Mouse (Mus musculus) thymus, adult 2 months (tissue): ENCODE measurements around the gene Ncln. TPM values are rescaled to one million over a fixed set of nuclear protein-coding genes. Genes with fewer than 3 reads are reported as not detected.

ENCODE experiments used
- DNase-seq: peaks from one replicate; pipeline ENCODE4 v3.0.0; 2021
- H3K27ac ChIP-seq: fragments of 200-500 bp; 2 replicates; pipeline ENCODE4 v1.5.1; 2012; ENCODE audit warnings: low read length, control low read depth; ENCODE audit not compliant: control insufficient read depth, insufficient read depth
- H3K27me3 ChIP-seq: fragments of 200-500 bp; 2 replicates; pipeline ENCODE4 v1.6.1; 2012; ENCODE audit warnings: mild to moderate bottlenecking, low read length, moderate library complexity, mixed read lengths; ENCODE audit not compliant: control insufficient read depth, insufficient read depth
- H3K36me3 ChIP-seq: fragments of 200-500 bp; 2 replicates; pipeline ENCODE4 v1.6.1; 2012; ENCODE audit warnings: mild to moderate bottlenecking, low read length, moderate library complexity; ENCODE audit not compliant: control insufficient read depth, insufficient read depth
- H3K4me1 ChIP-seq: fragments of 200-500 bp; replicated peaks from 2 replicates; pipeline ENCODE4 v1.6.1; 2012; ENCODE audit warnings: low read length; ENCODE audit not compliant: control insufficient read depth, insufficient read depth
- H3K4me3 ChIP-seq: fragments of 200-500 bp; 2 replicates; pipeline ENCODE4 v1.5.1; 2012; ENCODE audit warnings: mild to moderate bottlenecking, low read length, control low read depth, moderate library complexity; ENCODE audit not compliant: control insufficient read depth, insufficient read depth
- CTCF ChIP-seq: fragments of 200-500 bp; IDR thresholded peaks from 2 replicates; pipeline ENCODE4 v1.5.1; 2012; ENCODE audit warnings: mild to moderate bottlenecking, control low read depth, low read length, moderate library complexity, borderline replicate concordance; ENCODE audit not compliant: control insufficient read depth, poor library complexity, insufficient read depth; ENCODE audit errors: extremely low read depth
- POLR2A ChIP-seq: fragments of 200-500 bp; IDR thresholded peaks from 2 replicates; pipeline ENCODE4 v1.6.1; 2012; ENCODE audit warnings: mild to moderate bottlenecking, low read length, control low read depth, moderate library complexity; ENCODE audit not compliant: control insufficient read depth, poor library complexity, insufficient read depth; ENCODE audit errors: extremely low read depth
- WGBS: fragments of 180-500 bp; shearing (Covaris S2); methylation state at CpG from one replicate; pipeline ENCODE4 v1.1.7; 2018; 5-methylcytosine and 5-hydroxymethylcytosine counted together
- polyA plus RNA-seq: library from polyadenylated mRNA; depleted of rRNA; stranded (reverse); fragments of >200 nt; gene quantifications from 2 replicates; pipeline ENCODE4 v1.2.3, GENCODE M21; 2012

Gene Ncln
- polyA plus RNA-seq, 1 experiment: 337 TPM

DNA sequence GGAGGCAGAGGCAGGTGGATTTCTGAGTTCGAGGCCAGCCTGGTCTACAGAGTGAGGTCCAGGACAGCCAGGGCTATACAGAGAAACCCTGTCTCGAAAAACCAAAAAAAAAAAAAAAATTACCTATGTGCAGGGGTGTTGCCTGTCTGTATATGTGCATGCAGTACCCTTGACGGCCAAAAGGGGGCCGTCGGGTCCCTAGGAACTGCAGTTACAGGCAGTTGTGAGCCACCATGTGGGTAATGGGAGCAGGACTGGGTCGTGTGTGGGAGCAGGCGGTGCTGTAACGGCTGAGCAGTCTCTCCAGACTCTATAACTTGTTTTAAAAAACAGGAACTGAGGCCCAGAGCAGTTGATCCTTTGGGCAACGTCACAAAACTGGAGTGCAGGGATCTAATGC is 12.2 kb downstream of the Ncln start:
- no peak overlapping the region for H3K27ac ChIP-seq
- 0 out of 2 replicates have a peak, but pooled peaks cover 8% of the 10 kb centered on the region for H3K4me1 ChIP-seq
- TF ChIP-seq CTCF (peak; percentile 73; the same call in 1 of the 2 replicates), POLR2A (no peak)
- H3K36me3 ChIP-seq: peaks cover 15% of the 10 kb centered on the region
- H3K4me3 ChIP-seq: no peak overlapping the region
- peaks cover 5% of the 10 kb centered on the region; the same call in 1 of the 2 replicates for H3K27me3 ChIP-seq
- 21% methylated on average over 9 of the region's 9 CpGs for WGBS
- DNase-seq: peak; percentile 50

DNA sequence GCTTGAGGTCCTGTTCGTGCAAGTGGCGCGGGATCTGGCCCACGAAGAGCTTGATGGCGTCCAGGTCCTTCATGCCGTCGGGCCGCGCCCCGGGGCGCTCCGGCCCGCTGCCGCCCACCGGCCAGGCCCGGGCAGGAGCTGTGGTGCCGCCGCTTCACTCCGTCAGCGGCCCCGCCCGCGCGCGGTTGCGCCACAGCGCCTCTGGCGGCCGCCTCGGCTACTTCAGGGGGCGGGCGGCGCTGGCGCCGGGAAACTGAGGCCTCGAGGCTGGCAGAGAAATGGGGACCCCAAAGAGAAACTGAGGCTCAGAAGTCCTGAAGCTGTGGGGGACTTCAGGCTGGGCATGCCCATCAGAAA is 13.7 kb downstream of the Ncln start, which contains the start of gene Celf5:
TSS of gene Celf5 (minus strand) at position 177 of the 357 bp plus-strand sequence.
- H3K27me3 ChIP-seq: peaks cover 5% of the 10 kb centered on the region; the same call in 1 of the 2 replicates
- H3K27ac ChIP-seq: no peak within 1 kb of the TSS
- 1% methylated on average over 35 of the region's 36 CpGs for WGBS
- no peak for TF ChIP-seq POLR2A
- TF ChIP-seq CTCF: peak; percentile 98
- peak; percentile 66 for DNase-seq
- H3K36me3 ChIP-seq: peaks cover 4% of the 10 kb centered on the region
- H3K4me3 ChIP-seq: peak within 1 kb of the TSS; percentile 41
- H3K4me1 ChIP-seq: 0 out of 2 replicates have a peak, but pooled peaks cover 8% of the 10 kb centered on the region

DNA sequence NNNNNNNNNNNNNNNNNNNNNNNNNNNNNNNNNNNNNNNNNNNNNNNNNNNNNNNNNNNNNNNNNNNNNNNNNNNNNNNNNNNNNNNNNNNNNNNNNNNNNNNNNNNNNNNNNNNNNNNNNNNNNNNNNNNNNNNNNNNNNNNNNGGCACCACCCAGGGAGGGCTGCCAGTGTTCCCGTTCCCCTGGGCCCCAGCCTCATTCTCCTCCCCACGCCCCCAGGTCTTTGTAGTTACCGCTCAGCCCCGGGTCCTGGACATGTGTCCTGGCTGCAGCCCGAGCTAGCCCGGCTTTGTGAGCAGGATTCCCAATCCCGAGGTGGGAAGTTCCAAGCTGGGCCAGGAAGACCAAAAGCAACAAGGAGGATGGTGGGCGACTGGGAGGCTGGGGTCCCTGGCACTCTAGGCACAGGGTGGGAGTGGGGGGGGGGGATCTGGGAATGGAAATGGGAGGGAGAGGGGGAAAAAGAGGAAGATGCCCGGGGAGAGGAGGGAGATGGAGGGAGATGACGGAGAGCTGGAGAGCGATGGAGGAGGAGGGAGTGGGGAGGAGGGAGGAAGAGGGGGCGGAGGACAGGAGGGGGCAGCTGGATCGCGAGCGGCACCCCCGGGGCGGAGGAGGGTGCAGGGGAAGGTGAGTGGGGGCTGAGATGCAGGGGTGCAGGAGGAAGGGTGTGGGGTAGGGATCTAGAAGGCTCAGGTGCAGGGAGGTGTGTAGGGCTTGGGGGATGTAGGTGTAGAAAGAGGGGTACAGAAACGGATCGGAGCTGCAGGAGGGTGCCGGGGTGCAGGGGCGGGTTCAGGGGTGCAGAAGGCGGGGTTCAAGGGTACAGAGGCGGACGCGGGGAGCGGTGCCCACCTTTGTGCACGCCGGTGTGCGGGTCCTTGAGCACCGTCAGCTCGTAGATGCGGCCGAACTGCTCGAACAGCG is 14.3 kb downstream of the Ncln start:
- no peak overlapping the region for H3K27ac ChIP-seq
- peaks cover 8% of the 10 kb centered on the region; the same call in 1 of the 2 replicates for H3K4me1 ChIP-seq
- WGBS: 11% methylated on average over 35 of the region's 35 CpGs
- 0 out of 2 replicates have a peak, but pooled peaks cover under 1% of the 10 kb centered on the region for H3K36me3 ChIP-seq
- DNase-seq: no peak
- peaks cover 5% of the 10 kb centered on the region; the same call in 1 of the 2 replicates for H3K27me3 ChIP-seq
- H3K4me3 ChIP-seq: peak overlapping the region; percentile 41
- TF ChIP-seq POLR2A: no peak
- no peak for TF ChIP-seq CTCF

DNA sequence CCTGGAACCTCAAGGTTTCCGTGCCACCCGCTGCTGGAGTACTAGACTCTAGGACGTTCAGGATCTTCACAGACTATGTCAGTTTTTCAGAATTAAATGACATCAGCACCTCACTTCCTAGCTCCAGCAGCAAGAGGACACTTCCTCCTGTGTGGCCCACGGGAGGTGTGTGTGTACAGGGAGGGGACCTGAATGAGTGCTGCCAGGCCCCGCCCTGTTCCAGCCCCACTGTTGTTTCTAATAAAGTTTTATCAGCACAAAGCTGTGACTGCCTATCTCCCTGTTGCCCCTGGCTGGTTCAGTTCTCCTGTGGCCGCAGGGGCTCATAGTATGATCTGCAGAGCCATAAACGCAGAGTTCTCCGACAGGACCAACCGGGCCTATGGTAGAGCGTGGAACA is 21.7 kb downstream of the Ncln start:
- WGBS: 73% methylated on average over 10 of the region's 10 CpGs
- H3K4me3 ChIP-seq: no peak overlapping the region
- peaks cover 10% of the 10 kb centered on the region for H3K27me3 ChIP-seq
- no peak for DNase-seq
- no peaks in the 10 kb centered on the region for H3K36me3 ChIP-seq
- H3K27ac ChIP-seq: no peak overlapping the region
- peaks cover 16% of the 10 kb centered on the region for H3K4me1 ChIP-seq
- TF ChIP-seq POLR2A: no peak
- TF ChIP-seq CTCF: no peak

DNA sequence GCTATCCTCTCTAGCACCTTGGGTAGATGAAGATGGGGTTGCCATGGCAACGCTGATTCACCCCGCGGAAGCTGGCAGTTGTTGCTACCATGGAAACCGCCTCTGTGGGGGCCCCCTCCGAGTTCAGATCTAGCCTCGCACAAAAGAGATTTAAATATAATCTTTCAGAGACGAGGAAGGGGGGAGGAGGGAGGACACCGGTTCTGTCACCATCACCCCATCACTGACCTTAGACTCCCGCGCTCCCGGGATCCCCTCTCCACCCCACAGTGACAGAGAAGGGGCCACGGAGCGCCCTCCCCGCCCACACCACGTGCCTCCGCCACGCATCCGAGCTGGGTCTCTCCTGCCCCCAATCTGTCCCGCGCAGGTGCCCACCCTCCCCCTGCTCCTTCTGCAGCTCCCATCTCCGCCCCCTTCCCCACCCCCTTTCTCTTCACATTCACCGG is 23.2 kb downstream of the Ncln start:
- TF ChIP-seq POLR2A: no peak
- no peak for TF ChIP-seq CTCF
- Histone ChIP-seq H3K4me3 (no peak overlapping the region), H3K4me1 (peaks cover 16% of the 10 kb centered on the region), H3K36me3 (no peaks in the 10 kb centered on the region), H3K27me3 (peaks cover 10% of the 10 kb centered on the region), H3K27ac (no peak overlapping the region)
- WGBS: 4% methylated on average over 22 of the region's 22 CpGs
- peak; percentile 47 for DNase-seq

DNA sequence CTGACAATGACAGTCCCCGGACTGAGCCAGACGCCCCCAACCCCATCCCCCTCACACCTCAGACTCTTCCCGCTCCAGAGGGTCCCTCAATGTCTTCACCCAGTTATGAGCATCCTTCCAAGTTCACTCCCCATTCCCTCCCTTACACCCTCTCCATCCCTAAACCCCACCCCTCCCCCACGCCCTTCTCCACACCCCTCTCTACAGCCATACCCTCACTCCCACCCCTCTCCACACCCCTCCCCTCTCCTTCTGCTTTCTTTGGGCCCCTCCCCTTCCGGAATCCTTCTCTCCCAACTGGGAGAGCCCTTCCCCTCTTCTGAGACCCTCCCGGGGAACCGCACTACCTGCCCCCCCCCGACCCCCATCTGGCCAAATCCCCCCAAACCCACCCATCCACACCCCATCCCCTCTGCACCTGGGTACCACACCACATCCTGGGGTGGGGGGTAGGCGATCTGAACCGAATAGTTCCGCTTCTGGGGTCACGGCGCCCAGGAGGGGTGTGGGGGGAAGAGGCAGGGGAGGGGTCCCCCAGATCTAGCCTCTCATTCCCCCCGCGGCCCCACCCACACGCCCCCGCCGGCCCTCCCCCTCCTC is 23.7 kb downstream of the Ncln start:
- peak; percentile 27 for DNase-seq
- Histone ChIP-seq H3K4me3 (no peak overlapping the region), H3K4me1 (peaks cover 16% of the 10 kb centered on the region), H3K27me3 (peaks cover 10% of the 10 kb centered on the region), H3K36me3 (no peaks in the 10 kb centered on the region), H3K27ac (no peak overlapping the region)
- TF ChIP-seq CTCF: no peak
- no peak for TF ChIP-seq POLR2A
- 4% methylated on average over 18 of the region's 18 CpGs for WGBS
